ENCODE assay signal across 13 mouse cellular contexts in the genomic region with DNA sequence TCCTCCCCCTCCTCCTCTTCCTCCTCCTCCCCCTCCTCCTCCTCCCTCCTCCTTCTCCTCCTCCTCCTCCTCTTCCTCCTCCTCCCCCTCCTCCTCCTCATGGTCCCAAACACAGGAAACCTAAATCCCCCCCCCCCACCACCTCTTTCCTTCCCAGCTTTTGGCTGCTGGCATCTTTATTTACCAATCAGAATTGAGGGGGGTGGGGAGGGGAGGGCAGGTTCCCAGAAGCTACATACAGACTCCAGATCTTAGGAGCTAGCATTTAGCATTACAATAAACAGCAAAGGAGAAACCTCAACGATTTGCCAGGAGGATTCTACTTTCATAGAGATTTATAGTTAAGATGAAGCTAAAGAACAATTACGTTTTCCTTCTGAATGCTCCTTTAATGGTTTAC.
DNase-seq lines count a peak whose midpoint lies in the region.
"Had no signal": no experiment of that assay in that cellular context is flagged by ENCODE, and none has a peak within 500 bp of the region (broad histone marks: within the 10 kb centered on the region; RNA-seq: fewer than 3 reads in every experiment).

No protein-coding gene starts in this region.

- DNase-seq in ES-CJ7 (ENCODE audit: low read depth, low spot score) (peak; percentile 45), R1 (ENCODE audit: low read depth, low spot score) (peak; percentile 74)
- no peak for DNase-seq in spleen, postnatal 4 days (ENCODE audit: low spot score in 2 of 2)
- no peak for DNase-seq in right cerebral cortex, postnatal 10 days (ENCODE audit: low spot score in 2 of 2)
- DNase-seq in cerebellum, adult 9-10 months: no peak
- DNase-seq: adrenal gland, adult 2 months; adrenal gland, postnatal 10 days; adrenal gland, postnatal 25 days; cerebellum, adult 11 months; cerebellum, adult 18-20 months; cerebellum, adult 8-10 months; cerebellum, postnatal 10 days; cerebellum, postnatal 25 days had no signal

Comparison
In these comparisons a context has a peak if more than half of its experiments do, and no peak if none do; other contexts are left out.
1. DNase-seq: peak in ES-CJ7 (single experiment) and R1 (single experiment); none in spleen, postnatal 4 days (0 of 2), right cerebral cortex, postnatal 10 days (0 of 2) and cerebellum, adult 9-10 months (single experiment).